Mouse (Mus musculus): Measurements from ENCODE around the gene Scgb1b11. TPM values are rescaled to one million over a fixed set of nuclear protein-coding genes. Genes with fewer than 3 reads are reported as not detected.
"Not testable (repeated sequence)": the region's sequence is repeated elsewhere in the genome, so short reads cannot be mapped to it uniquely, and the experiment has no call there.

Scgb1b11 gene
- not detected for total RNA-seq (2021)
- long read RNA-seq, experiment 1, result 0 reads
- long read RNA-seq, experiment 2, result 0 reads

DNA sequence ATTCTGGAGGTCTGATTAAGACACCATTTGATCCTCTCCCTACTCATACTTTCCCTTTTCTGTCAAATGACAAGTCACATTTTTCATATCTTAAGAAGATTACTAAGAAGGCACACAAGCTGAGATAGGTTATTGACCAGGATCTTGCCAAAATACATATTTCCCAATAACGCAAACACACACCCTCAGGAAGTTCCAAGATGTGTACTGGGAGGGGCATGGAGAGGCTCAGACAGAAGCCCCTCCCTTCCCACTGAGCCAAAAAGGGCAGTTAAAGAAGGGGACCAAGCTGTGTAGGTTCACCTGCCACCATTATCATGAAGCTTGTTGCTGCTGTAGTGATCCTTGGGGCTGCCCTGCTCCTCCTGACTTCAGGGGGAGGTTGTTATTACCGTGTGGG, at the start of gene Scgb1b11:
Scgb1b11 (plus strand) TSS at position 301 of the 400 bp plus-strand sequence.
- intact Hi-C loops (cut with DNase I); DNase-seq: not testable (repeated sequence)

DNA sequence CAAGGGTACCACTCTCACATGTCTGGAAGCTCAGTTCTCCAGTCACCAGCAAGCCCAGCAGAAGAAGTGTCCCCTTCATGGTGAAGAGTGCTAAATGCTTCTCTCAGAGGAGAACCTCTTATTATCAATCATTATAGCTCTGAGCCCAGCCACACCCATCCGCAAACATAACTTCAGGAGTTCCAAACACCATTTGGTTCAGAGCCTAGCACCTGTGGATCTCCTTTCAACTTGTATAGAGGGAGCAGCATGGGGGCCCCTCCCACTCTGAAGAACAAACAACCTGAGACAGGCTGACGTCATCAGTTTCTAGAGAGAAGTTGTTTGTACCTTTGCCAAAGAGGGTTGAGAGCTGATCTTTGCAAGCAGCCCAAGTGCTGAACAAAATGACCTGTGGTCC, 11.6 kb upstream of the Scgb1b11 start, which contains the start of gene Scgb2b11:
Scgb2b11 (minus strand) TSS at position 101 of the 400 bp plus-strand sequence.
- DNase-seq; intact Hi-C loops (cut with DNase I): not testable (repeated sequence)

Other genes starting within 250 kb of the Scgb1b11 start
- not detected for gene Scgb1b10, start 122.0 kb upstream of the Scgb1b11 start, total RNA-seq (2021)
- gene Scgb2b11, start 11.7 kb upstream of the Scgb1b11 start, total RNA-seq (2021), result not detected
- not detected for gene Scgb2b12, start 104.4 kb downstream of the Scgb1b11 start, total RNA-seq (2021)
- not detected for gene Scgb1b12, start 111.3 kb downstream of the Scgb1b11 start, total RNA-seq (2021)
- not detected for gene Scgb1b29, start 218.7 kb downstream of the Scgb1b11 start, total RNA-seq (2021)